Mouse (Mus musculus) ES-Bruce4 (cell line): ENCODE results near the gene Cdh23.

Source experiments
- CTCF ChIP-seq: IDR thresholded peaks from one replicate; pipeline ENCODE4 v1.8.1; 2011; ENCODE audit warnings: low read depth, low read length
- EP300 ChIP-seq: IDR thresholded peaks from 2 replicates; pipeline ENCODE4 v1.6.1; 2011; ENCODE audit warnings: low read depth, low read length; ENCODE audit not compliant: insufficient read depth
- POLR2A ChIP-seq: IDR thresholded peaks from one replicate; pipeline ENCODE4 v1.8.1; 2011; ENCODE audit warnings: low read length; ENCODE audit not compliant: insufficient read depth

DNA sequence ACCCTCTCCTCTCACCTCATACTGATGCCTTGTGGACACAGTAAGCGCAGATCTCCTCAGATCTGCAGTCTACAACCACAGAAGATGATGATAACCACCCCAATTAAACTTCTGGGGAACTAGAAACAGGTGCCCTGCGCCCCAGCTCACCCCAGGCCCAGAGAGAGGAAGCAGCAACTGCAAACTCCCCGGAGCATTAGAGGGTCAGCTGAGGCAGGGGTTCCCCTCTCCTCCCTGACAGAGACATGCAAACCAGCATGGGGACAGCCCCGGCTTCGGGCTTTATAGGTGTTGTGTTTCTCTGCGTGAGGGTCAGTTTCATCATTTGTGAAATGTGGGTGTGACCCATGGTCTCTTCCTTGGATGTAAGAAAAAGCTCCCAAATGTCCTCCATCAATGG is 1.5 kb upstream of the Cdh23 start:
- TF ChIP-seq EP300 = no peak
- TF ChIP-seq POLR2A = no peak
- no peak for TF ChIP-seq CTCF
